Mouse (Mus musculus): ENCODE data around the gene Izumo1r. TPM values are rescaled to one million over a fixed set of nuclear protein-coding genes. Genes with fewer than 3 reads are reported as not detected.
A peak's percentile ranks its signal among the peaks of the same experiment; 100 is the strongest.

Gene Izumo1r
- not detected for total RNA-seq (2021)

GRCm38 (mm10) chr9:14903581-14904378 lies at the start of gene Izumo1r:
Izumo1r (minus strand) TSS chr9:14903949.
- intact Hi-C loops (cut with DNase I): no loop called here
- DNase-seq (ENCODE audit: low spot score in 2 of 2): no peak

- intact Hi-C loops (cut with DNase I): no loop called here
- DNase-seq (ENCODE audit: low spot score in 2 of 2): no peak
Measured at GRCm38 (mm10) chr9:14951072-14951471, 47.3 kb upstream of the Izumo1r start.

- no peak for DNase-seq (ENCODE audit: low spot score in 2 of 2)
- intact Hi-C loops (cut with DNase I): no loop called here
Measured at GRCm38 (mm10) chr9:14948843-14949242, 45.1 kb upstream of the Izumo1r start.

GRCm38 (mm10) chr9:14946677-14947076 lies 42.9 kb upstream of the Izumo1r start:
- intact Hi-C loops (cut with DNase I): no loop called here
- no peak for DNase-seq (ENCODE audit: low spot score in 2 of 2)

- intact Hi-C loops (cut with DNase I): no loop called here
- no peak for DNase-seq (ENCODE audit: low spot score in 2 of 2)
Measured at GRCm38 (mm10) chr9:14945919-14946318, 42.2 kb upstream of the Izumo1r start.

- intact Hi-C loops (cut with DNase I): no loop called here
- no peak for DNase-seq (ENCODE audit: low spot score in 2 of 2)
Measured at GRCm38 (mm10) chr9:14942143-14942720, 38.5 kb upstream of the Izumo1r start.

- DNase-seq (ENCODE audit: low spot score in 2 of 2): no peak
- intact Hi-C loops (cut with DNase I): no loop called here
Measured at GRCm38 (mm10) chr9:14939610-14940009, 35.9 kb upstream of the Izumo1r start.

GRCm38 (mm10) chr9:14937308-14937707 lies 33.6 kb upstream of the Izumo1r start:
- intact Hi-C loops (cut with DNase I): no loop called here
- no peak for DNase-seq (ENCODE audit: low spot score in 2 of 2)

GRCm38 (mm10) chr9:14934851-14935250 lies 31.1 kb upstream of the Izumo1r start:
- intact Hi-C loops (cut with DNase I): no loop called here
- DNase-seq (ENCODE audit: low spot score in 2 of 2): no peak

- intact Hi-C loops (cut with DNase I): no loop called here
- DNase-seq (ENCODE audit: low spot score in 2 of 2): no peak
Measured at GRCm38 (mm10) chr9:14931943-14932342, 28.2 kb upstream of the Izumo1r start.

- no peak for DNase-seq (ENCODE audit: low spot score in 2 of 2)
- intact Hi-C loops (cut with DNase I): no loop called here
Measured at GRCm38 (mm10) chr9:14931211-14931610, 27.5 kb upstream of the Izumo1r start.

- no peak for DNase-seq (ENCODE audit: low spot score in 2 of 2)
- intact Hi-C loops (cut with DNase I): no loop called here
Measured at GRCm38 (mm10) chr9:14926593-14926992, 22.8 kb upstream of the Izumo1r start.

GRCm38 (mm10) chr9:14923625-14924024 lies 19.9 kb upstream of the Izumo1r start:
- intact Hi-C loops (cut with DNase I): no loop called here
- no peak for DNase-seq (ENCODE audit: low spot score in 2 of 2)

GRCm38 (mm10) chr9:14921971-14922560 lies 18.3 kb upstream of the Izumo1r start:
- no peak for DNase-seq (ENCODE audit: low spot score in 2 of 2)
- intact Hi-C loops (cut with DNase I): no loop called here

- intact Hi-C loops (cut with DNase I): no loop called here
- no peak for DNase-seq (ENCODE audit: low spot score in 2 of 2)
Measured at GRCm38 (mm10) chr9:14921254-14921653, 17.5 kb upstream of the Izumo1r start.

- intact Hi-C loops (cut with DNase I): no loop called here
Measured at GRCm38 (mm10) chr9:14920608-14921007, 16.9 kb upstream of the Izumo1r start.

GRCm38 (mm10) chr9:14918825-14919668 lies 15.3 kb upstream of the Izumo1r start:
- no peak for DNase-seq (ENCODE audit: low spot score in 2 of 2)
- intact Hi-C loops (cut with DNase I): no loop called here

More at GRCm38 (mm10) chr9:14920608-14921007, 16.9 kb upstream of the Izumo1r start:
- DNase-seq (ENCODE audit: low spot score in 2 of 2): no peak

GRCm38 (mm10) chr9:14917661-14918060 lies 13.9 kb upstream of the Izumo1r start:
- intact Hi-C loops (cut with DNase I): no loop called here
- no peak for DNase-seq (ENCODE audit: low spot score in 2 of 2)

GRCm38 (mm10) chr9:14912037-14912436 lies 8.3 kb upstream of the Izumo1r start:
- DNase-seq (ENCODE audit: low spot score in 2 of 2): peak in 1 of 2 experiments; percentile 48
- intact Hi-C loops (cut with DNase I): no loop called here

GRCm38 (mm10) chr9:14909981-14910380 lies 6.2 kb upstream of the Izumo1r start:
- intact Hi-C loops (cut with DNase I): loop anchor here (5.0 kb wide), 1 partner anchor 72 kb away; no protein-coding TSS in a partner anchor

More at GRCm38 (mm10) chr9:14909981-14910380, 6.2 kb upstream of the Izumo1r start:
- DNase-seq (ENCODE audit: low spot score in 2 of 2): no peak

Measured in left cerebral cortex, postnatal 25 days (tissue).